Mouse (Mus musculus) urinary bladder, postnatal 25 days (tissue): ENCODE measurements around the gene Ssr1.
A peak's percentile ranks its signal among the peaks of the same experiment; 100 is the strongest.

Source experiments
- DNase-seq: peaks from one replicate; pipeline ENCODE4 v3.0.0; 2022; ENCODE audit warnings: low spot score

The Ssr1 gene

DNA sequence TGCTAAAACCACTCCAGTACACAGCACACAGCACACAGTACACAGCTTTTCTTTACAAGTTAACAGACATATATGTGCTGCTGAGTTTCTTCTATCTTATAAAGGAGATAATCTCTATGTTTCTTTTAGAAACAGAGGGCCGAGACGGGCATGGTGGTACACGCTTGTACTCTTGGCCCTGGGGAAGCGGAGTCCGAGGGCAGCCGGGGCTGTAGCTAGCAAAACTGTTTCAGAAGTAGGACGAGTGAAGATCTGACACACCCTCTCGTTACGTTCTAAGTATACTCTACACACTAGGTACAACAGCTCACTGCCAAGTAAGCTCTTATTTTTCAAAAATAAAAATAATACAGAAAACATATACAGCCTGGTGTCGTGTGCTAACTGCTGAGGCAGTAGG, 13.7 kb downstream of the Ssr1 start:
- no peak for DNase-seq

DNA sequence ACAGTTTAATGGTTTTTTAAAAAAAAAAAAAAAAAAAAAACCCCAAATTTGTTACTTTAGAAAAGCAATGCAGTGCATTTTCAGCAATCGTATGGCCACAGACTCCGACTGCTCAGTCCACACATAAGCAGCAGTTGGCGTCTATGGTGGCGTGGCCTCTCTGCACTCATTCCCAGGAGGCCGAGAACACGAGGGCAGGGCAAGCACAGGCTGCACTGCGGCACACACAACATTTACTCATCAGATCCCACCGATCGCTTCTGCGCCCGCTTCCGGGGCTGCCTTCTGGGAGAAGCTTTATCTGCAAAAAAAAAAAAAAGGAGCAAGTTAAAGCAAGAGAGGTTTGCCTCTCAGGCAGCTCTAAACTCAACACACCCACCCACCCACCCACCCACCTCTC, 14.5 kb downstream of the Ssr1 start:
- no peak for DNase-seq

DNA sequence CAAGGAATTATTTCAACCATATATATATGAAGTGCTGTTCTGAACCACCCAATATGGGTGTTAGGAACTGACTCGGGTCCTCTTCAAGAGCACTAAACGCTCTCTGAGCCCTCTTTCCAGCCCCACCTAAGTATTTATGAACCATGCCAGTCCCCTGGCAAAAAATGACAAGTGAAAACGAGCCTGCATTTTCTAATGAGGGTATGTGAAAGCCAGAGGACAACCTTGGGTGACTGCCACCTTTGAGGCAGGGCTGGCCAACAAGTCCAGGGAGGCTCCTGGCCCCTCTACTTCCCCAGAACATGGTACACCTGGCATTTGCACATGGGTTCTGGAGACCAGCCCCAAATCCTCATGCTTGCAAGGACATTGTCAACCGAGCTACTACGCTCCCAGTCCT, 19.3 kb downstream of the Ssr1 start:
- DNase-seq = no peak

DNA sequence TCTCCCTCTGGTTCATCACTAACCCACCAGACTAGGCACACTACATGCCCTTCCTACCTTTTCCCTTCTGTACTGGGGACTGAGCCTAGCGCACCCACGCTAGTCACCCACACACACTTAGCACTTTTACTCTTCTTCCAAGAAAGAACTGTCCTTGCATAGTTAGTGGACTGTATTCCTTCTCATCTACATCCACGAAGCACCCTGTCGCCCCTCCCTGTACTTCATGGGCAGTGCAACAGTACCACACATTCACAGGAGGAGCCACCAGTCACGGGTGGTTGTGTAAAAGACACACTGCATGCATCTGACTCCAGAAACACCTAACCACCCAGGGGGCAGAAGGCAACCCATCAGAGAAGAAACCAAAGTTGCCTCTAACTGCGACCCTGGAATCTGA, 20.0 kb downstream of the Ssr1 start:
- DNase-seq = no peak

DNA sequence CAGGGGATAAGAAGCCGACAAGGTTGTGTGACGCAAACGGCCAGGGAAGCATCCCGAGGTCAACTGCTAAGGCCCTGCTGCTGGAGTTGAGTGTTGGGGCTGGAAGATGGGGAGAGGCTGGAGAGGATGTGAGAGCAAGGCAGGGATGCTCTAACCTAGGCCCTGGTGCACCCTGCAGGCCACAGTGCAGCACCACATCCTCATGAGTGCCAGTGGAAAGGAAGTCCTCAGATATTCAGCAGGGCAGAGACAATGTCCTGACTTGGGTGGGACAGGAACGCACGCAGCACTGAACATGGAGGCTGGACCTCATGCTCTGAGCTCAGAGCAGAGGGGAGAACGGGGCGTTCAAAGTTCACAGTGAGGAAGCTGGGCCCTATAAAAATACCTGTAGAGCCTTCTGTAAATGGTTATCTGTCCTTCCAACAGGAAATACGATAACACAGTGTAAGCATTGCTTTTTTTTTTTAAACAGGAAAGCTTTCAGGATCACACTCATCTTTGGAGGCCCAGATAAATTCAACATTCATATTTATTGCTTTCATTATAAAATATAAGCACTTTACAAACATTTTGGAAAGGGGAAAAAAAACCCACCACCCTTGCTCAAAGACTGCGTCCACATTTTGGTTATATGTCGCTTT, 23.0 kb downstream of the Ssr1 start:
- no peak for DNase-seq

DNA sequence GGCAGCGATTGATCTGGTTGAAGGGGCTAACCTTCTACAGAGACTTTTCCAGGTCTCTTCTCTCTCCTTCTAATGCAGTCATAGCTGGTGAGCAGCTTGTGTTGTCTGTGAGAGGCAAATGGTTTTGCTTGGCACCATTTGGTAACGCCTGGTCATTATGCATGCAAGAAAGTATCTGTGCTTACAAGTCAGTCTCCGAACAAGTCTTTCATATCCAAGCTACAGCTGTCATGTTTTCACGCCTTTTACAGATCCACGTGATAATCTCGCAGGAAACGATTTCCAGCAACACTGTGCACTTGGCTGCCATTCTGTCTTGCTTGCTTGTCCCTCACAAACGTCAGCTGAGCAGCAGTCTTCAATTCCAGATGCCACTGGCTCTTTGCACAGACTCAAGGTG, 24.0 kb downstream of the Ssr1 start:
- DNase-seq = no peak

DNA sequence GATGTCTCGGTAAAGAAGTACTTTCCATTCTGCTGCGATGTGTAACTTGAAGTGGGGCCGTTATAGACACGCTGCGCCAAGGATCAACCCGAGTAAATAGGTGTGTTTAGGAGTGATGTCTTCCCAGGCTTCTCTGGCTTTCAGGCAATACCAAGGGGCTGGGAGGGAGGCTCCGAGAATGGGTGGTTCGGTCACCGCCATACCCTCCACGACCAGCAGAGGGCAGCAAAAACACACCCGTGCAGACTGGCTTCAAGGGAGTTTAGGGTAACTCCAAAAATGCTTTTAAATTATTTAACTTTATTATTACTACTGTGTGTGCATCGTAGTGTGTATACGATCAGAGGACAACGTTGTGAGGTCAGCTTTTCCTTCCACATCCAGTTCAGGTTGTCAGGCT, 24.7 kb downstream of the Ssr1 start:
- DNase-seq = peak; percentile 88

DNA sequence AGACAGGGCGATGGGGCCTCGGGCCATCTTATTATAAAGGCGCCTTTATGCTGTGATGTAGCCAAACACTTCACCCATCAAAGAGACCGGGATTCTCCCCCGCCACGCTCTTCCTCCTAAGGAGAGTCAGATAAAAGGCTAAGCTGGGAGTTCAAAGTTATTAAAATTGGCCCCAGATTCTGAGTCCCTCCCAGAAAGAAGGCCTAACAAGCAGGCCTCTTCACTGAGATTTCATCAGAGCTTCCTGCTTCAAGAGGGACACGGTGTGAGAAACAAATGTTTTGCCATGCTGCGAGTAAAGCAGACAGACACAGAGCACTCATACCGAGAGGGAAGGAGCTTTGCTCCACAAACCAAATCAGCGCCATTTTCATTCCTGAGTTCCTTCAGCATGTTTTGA, 26.5 kb downstream of the Ssr1 start:
- DNase-seq = no peak

DNA sequence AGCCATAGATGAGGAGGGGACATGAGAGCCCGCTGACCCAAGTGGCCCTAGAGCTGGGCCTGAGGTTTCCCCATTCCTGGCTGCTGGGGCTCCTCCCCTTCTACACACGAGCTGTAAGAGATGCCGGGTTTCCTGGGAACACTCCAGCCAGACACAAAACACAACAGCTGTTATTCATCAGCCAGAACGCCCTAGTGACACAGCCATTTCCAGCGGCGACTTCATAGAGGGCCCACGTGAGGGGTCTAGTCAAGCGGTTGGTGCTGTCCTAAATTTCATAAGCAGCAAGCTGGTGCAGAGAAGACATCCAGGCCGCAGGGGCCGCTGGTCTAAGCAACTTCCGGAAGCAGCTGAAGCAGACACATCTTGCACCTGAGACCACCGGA, 27.0 kb downstream of the Ssr1 start:
- DNase-seq = no peak

DNA sequence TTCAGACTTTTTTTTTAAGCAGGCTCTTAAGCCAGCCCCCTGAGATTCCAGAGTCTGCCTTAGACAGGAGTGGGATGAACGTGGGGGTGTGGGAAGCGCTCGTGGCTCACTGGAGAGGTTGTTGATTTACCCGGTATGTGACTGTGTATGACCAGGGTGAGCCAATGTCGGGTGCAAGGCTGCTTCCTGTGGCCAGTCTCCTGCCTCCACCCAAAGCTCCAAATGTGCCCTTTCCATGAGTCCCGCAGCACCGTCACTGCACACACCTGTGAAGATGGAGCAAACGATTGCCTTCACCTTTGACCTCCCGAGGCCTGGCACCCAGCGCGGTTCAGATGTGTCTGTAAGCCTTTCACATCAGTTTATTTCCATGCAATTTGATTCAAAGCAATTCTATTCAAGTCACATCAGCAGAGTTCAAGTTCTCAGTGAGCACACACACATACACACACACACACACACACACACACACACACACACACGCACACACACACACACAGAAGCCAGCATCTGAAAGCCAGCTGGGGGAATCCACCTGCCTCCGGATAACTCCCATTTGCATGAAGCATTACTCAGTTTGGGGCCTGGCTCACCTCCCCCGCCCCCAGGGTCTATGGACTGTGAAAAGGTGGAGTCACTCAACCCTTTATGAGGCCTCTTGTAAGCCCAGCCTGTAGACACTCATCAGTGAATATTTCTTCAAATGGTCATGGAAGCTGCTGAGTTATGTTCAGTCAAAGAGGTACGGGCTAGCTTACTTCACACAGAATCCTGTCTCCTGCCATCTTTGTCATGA, 27.6 kb downstream of the Ssr1 start:
- no peak for DNase-seq

DNA sequence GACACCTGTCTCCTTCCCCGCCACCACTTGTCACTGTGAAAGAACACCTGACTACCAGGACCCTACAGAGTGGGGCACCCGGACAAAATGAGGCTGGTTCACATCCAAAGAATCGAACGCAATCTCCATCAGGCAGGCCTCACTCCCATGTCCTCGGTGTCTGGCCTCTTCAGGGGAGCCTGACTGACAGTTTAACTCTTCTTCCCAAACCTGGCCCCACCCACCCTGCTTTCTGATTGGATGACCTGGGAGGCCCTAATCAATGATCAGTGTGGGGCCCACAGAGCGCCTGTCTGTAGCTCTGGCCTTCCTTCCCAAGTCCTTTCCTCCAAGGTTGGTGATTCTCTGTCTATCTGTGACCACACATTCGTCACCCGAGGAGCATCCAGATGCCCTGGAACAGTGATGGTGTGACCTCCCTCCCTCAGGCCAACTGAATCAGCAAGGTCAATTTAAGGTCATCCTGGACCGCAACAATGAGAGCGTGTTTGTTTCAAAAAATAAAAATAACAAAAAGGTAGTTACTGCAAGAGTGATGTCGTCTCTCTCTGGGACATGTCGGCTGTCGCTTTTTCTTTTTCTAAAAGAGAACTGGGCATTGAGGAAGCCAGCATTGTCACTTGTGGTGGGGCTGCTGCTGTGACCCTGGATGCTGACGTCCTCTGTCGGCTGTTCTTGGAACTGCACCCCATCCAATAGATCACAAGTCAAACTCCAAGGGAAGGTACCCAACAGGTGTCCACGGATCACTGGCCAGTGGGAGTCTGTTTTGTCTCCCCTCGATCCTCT, 28.7 kb downstream of the Ssr1 start:
- DNase-seq = no peak

DNA sequence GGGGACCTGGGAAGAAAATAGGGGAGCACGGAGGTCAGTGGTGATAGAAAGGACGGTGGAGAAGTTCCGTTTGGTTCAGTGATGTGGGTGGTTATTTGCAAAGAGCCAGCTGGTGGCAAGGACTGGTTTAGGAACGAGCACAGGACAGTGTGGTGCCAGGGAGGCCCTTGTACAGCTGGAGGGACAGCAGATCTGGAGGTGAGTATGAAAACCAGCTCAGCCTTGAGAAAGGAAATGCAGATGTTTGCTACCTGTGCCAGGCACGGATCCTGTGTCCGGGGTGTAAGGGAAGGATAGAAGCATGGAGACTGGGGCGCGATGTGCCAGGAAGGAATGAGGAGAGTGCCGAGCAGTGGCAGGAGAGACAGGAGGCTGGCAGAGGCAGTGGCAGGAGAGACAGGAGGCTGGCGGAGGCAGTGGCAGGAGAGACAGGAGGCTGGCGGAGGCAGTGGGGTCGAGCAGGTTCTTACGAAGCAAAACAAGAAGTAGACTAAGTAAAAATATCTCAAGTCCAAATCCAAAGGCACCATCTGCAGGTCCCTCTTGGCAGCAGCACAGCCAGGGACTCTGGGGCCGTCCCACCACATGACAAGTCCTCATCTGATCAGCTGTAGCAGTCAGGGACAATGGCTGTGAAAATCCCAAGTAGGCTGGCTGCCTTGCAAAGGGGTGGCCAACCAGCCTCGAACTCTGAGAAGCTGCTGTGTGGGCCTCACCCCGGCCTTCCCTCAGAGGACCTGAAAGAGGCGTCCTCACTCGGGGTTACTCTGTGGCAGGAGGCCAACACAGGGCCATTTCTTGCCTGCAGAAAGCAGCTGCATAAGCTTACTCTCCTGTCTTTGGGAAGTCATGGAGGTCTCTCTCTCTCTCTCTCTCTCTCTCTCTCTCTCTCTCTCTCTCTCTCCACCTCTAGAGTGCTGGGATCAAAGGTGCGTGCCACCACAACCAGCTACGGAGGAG, 29.6 kb downstream of the Ssr1 start:
- DNase-seq = no peak

DNA sequence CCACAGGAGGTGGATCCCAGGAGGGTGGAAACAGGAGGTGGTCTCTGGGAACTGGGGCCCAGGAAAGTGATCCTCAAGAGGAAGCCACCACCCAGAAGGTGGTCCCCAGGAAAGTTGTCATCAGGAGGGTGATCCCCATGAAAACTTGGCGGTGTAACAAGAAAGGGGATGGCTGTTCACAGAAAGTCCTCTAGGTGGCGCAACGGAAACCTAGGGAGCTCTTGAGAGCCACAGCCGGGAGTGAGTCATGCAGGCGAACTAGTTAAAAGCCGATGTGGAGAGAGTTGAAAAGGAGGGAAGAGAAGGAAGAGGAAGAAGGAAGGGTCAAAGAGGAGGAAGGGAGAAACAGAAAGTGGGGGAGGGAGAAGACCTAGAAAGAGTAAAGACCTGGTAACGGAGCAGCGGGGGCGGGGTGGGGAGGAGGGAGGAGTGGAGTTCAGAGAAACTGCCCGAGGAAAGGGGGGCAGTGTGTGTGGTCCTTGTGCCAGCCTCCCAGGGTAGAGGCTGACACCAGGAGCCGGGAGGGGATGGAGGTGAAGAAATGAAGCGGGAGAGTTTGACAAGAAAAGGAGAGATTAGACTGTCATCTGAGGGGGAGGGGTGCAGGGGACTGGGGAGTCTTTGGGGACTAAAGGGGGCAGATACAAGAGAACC, 30.5 kb downstream of the Ssr1 start:
- peak; percentile 70 for DNase-seq

DNA sequence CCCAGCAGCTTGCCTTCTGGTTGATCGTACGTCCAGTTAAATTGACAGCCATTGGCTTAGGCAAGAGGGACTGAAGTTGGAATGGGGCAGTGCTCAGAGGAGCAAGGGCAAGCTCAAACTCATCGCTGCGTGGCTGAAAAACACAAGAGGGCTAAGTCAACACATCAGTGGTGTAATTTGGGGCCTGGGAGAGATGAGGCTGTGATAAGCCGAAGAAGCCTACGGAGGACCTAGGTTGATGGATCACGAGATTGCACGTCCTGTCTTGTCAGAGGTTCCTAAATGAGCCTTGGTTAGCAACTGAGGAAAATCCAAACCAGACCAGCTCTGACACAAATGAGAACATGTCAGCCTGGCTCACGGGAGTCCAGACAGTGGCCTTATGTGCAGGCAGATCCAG, 31.5 kb downstream of the Ssr1 start:
- no peak for DNase-seq

DNA sequence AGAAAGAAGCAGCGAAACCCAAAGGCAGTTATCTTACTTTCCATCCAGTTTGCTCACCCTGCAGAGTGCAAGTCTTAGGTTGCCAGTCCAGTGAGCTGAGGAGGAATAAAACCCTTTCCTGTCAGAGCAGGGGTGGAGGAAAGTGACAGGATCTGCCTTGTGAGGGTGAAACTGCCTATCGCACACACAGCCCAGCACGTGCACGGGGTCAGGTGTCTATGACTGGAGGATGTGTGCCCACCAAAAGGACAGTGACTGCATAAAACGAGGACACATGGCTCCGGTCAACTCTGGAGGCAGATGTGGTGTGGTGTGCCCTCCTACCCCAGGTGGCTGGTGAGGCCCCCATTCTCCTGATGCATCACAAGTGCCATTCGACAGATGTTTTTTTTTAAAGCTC, 34.1 kb downstream of the Ssr1 start:
- DNase-seq = no peak

DNA sequence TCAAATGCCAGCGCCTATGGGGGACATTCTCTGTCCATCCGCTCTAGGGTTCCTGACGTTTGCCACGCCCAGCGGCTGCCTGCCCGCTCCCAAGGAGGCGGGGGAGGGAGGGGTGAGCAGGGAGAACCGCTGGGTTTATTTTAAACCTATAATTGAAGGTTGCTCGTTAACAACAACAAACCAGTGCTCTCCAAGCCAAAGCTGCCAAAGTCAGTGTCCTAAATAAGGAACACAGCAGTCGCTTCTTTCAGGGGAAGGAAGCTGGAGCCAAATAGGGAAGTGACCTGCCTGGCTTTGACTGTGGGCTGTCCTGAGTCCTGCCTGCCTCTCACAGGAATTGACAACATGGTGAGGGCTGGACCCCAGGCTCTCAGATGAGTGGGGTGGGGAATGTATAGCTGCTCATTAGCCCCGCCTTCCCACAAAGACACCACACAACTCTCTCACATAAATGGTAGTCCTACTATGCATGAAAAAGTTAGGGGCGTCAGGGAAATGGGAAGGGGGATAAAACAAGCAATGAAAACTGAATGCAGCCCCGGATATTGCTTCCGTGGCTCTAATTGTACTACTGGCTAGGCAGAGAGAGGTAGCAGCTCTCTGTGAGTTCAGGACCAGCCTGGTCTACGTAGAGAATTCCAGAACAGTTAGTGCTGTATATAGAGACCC, 34.6 kb downstream of the Ssr1 start:
- no peak for DNase-seq

DNA sequence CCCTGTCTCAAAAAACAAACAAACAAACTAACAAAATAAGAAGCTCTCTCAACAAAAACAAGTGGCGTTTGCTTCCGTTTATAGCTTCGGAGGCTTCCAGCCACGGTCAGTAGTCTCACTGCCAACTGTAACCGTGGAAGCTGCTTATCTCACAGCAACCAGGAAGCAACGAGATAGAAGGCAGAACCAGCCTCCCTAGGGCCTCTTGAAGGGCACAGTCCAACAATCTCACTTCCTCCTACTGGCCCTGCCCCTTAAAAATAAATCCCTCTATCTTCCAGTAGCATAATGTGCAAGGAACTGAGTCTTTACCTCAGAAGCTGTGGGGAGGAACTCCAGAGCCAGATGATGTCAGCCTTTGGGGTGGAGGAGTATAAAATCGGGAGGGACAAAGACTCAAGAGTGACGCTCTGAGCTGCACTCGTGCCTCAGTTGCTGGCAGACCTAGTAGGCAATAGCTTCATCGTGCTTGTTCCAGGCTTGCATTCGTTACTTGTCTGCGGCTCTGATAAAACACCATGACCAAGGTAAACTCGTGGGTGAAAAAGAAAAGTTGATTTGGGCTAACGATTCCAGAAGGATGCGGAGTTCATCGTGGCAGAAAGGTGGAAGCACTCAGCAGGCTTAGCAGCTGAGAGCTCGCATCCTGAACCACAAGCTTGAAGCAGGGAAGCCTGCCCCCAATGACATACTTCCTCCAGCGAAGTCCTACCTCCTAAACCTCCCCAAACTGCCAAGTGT, 35.3 kb downstream of the Ssr1 start:
- DNase-seq = no peak

DNA sequence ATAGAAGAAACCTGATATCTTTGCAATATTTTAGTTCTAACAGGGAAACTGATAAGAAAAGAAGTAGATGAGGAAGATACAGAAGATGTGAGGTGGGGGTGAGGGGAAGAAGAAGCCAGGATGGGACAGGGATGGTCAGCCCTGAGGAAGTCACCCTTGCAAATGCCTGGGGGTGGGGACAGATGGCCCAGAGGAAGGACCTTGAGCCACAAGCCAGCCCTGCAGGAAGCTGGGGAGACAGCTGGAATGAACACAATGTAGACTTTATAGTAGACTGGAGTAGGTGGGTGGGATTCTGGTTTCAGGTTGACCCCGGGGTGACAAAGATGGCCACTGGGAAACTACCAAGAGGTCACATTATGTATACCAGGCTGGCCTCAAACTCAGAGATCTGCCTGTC, 39.7 kb downstream of the Ssr1 start:
- no peak for DNase-seq

DNA sequence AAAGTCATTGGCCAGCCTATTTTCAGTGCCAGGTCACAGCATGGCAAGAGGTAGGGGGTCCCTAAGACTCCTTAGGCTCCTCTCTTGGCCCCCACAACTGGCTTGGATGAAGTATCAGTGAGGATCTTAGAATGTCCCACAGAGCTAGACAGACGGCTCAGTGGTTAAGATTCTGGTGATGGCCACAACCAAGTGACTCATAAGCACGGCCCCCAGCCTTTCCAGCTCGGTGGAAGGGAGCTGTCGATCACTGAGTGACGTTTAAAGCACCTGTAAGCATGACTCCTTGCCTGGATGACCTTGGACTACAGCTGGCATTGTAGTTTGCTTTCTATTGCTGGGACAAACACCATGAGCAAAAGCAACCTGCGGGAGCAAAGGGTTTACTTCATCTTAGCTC, 41.0 kb downstream of the Ssr1 start:
- no peak for DNase-seq

DNA sequence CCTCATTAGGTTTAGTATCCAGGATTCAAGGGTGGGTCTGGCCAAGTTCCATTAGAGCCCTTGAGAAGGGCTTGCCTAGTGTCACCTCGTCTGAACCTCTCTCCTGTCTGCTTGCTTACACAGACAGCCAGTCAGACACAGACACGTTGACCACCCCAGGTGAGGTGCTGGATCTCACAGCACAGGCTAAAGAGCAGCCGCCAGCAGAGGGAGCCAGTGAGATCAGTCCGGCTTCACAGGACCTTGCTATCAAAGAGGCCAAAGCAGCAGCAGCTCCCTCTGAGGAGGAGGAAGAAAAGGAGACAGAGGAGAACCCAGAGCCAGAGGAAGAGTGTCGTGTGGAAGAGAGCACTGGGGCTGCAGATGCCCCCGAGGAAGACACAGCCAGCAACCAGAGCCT, 47.3 kb downstream of the Ssr1 start:
- peak; percentile 86 for DNase-seq
